Mouse (Mus musculus) lung, postnatal 36 days (tissue): Measurements from ENCODE around the gene Stk10.

Experiments
- DNase-seq: peaks from one replicate; pipeline ENCODE4 v3.0.0; 2022; ENCODE audit warnings: mixed read lengths

Stk10 gene

GRCm38 (mm10) chr11:32571103-32571502 is 38.0 kb downstream of the Stk10 start:
- peak; percentile 22 for DNase-seq

GRCm38 (mm10) chr11:32573669-32574068 is 40.6 kb downstream of the Stk10 start:
- DNase-seq: no peak

GRCm38 (mm10) chr11:32575964-32576759 is 43.1 kb downstream of the Stk10 start:
- no peak for DNase-seq

- DNase-seq: no peak
Observed at GRCm38 (mm10) chr11:32576760-32577050, 43.6 kb downstream of the Stk10 start.

- peak; percentile 77 for DNase-seq
Observed at GRCm38 (mm10) chr11:32580305-32580947, 47.3 kb downstream of the Stk10 start.

GRCm38 (mm10) chr11:32581031-32581430 is 47.9 kb downstream of the Stk10 start:
- DNase-seq: no peak

GRCm38 (mm10) chr11:32582813-32583212 is 49.7 kb downstream of the Stk10 start:
- DNase-seq: no peak

GRCm38 (mm10) chr11:32585996-32586395 is 52.9 kb downstream of the Stk10 start:
- no peak for DNase-seq

GRCm38 (mm10) chr11:32587191-32588089 is 54.3 kb downstream of the Stk10 start:
- DNase-seq: peak; percentile 24

- peak; percentile 85 for DNase-seq
Observed at GRCm38 (mm10) chr11:32588090-32588891, 55.2 kb downstream of the Stk10 start.

- DNase-seq: no peak
Observed at GRCm38 (mm10) chr11:32588892-32589172, 55.7 kb downstream of the Stk10 start.

- no peak for DNase-seq
Observed at GRCm38 (mm10) chr11:32589201-32589600, 56.1 kb downstream of the Stk10 start.

GRCm38 (mm10) chr11:32589791-32590190 is 56.7 kb downstream of the Stk10 start:
- no peak for DNase-seq

- DNase-seq: no peak
Observed at GRCm38 (mm10) chr11:32590205-32590604, 57.1 kb downstream of the Stk10 start.

- DNase-seq: peak; percentile 38
Observed at GRCm38 (mm10) chr11:32591921-32592850, 59.1 kb downstream of the Stk10 start.

GRCm38 (mm10) chr11:32593081-32593480 is 60.0 kb downstream of the Stk10 start:
- DNase-seq: no peak

GRCm38 (mm10) chr11:32594122-32594521 is 61.0 kb downstream of the Stk10 start:
- DNase-seq: no peak

- DNase-seq: peak; percentile 64
Observed at GRCm38 (mm10) chr11:32600371-32600770, 67.3 kb downstream of the Stk10 start.

GRCm38 (mm10) chr11:32601528-32602323 is 68.6 kb downstream of the Stk10 start:
- peak; percentile 84 for DNase-seq

- no peak for DNase-seq
Observed at GRCm38 (mm10) chr11:32604663-32605062, 71.6 kb downstream of the Stk10 start.
